Comparison of ENCODE assay signal across 22 mouse cellular contexts in genomic region chr10:122683819-122684330, GRCm38 (mm10).
"Had no signal": no experiment of that assay in that cellular context is flagged by ENCODE, and none has a peak within 500 bp of the region (broad histone marks: within the 10 kb centered on the region; RNA-seq: fewer than 3 reads in every experiment).

No protein-coding gene starts in this region.

- H3K27ac ChIP-seq: kidney, postnatal 0 days; left cerebral cortex, adult 2 months; liver, embryonic 14.5 days; macrophage; midbrain, embryonic 10.5 days; midbrain, embryonic 15.5 days; neural tube, embryonic 12.5 days; neural tube, embryonic 15.5 days; stomach, embryonic 15.5 days had no signal

- H3K9ac ChIP-seq: liver, embryonic 14.5 days; liver, postnatal 0 days; lung, embryonic 14.5 days; midbrain, embryonic 15.5 days; neural tube, embryonic 12.5 days; neural tube, embryonic 15.5 days; stomach, embryonic 15.5 days had no signal

- H3K4me2 ChIP-seq: liver, embryonic 11.5 days; lung, embryonic 14.5 days; midbrain, embryonic 15.5 days; neural tube, embryonic 12.5 days; neural tube, embryonic 15.5 days; stomach, embryonic 15.5 days had no signal

- H3K9me3 ChIP-seq: megakaryocyte, embryonic 14.5 days; midbrain, embryonic 10.5 days; midbrain, embryonic 15.5 days; neural tube, embryonic 12.5 days; neural tube, embryonic 15.5 days; stomach, embryonic 15.5 days had no signal

- ATAC-seq: hindbrain, embryonic 16.5 days; liver, postnatal 0 days; lung, postnatal 0 days; midbrain, embryonic 15.5 days had no signal

- H3K27me3 ChIP-seq: midbrain, embryonic 15.5 days; neural tube, embryonic 12.5 days; neural tube, embryonic 15.5 days had no signal

- H3K36me3 ChIP-seq: midbrain, embryonic 10.5 days; midbrain, embryonic 15.5 days; neural tube, embryonic 12.5 days; stomach, embryonic 15.5 days had no signal

- DNase-seq: kidney, adult 11 months; layer of hippocampus, postnatal 36 days; liver, postnatal 0 days; lung, embryonic 14.5 days; right cerebral cortex, adult 18-20 months; right cerebral cortex, postnatal 14 days; right cerebral cortex, postnatal 4 days; spleen, adult 18-20 months; thymus, postnatal 25 days had no signal

- H3K4me3 ChIP-seq: left cerebral cortex, adult 2 months; megakaryocyte, embryonic 14.5 days; midbrain, embryonic 10.5 days; midbrain, embryonic 15.5 days; neural tube, embryonic 12.5 days; neural tube, embryonic 15.5 days; stomach, embryonic 15.5 days had no signal
